Mouse (Mus musculus) heart, adult 8-10 months (tissue): ENCODE measurements at regions not wholly inside any gene's neighbourhood (a gene's known extent, or its start where the extent isn't known, plus 50 kb on each side); places are given as distances from the start of the nearest gene placed in this dataset.

ENCODE experiments used
- DNase-seq: peaks from one replicate; pipeline ENCODE4 v3.0.0; 2022; ENCODE audit warnings: low spot score

DNA sequence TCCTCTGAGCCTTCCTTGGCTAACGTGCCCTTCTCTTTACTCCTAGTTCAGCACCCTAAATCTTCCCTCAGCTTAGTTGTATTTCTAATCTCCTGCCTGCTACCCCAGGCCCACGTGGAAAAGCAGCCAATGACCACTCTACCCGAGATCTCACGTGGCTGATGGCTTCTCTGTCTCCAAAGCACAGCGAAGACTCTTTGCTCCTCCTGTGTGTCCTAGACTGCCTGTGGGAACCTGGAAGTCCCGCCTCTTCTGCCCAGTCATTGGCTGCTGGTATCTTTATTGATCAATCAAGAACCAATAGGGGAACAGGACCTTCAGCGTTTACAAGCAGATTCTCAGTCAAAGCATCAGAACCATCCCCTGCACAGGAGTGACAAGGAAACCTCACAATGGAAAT, 54.8 kb downstream of the Gm19935 start:
- DNase-seq: no peak

DNA sequence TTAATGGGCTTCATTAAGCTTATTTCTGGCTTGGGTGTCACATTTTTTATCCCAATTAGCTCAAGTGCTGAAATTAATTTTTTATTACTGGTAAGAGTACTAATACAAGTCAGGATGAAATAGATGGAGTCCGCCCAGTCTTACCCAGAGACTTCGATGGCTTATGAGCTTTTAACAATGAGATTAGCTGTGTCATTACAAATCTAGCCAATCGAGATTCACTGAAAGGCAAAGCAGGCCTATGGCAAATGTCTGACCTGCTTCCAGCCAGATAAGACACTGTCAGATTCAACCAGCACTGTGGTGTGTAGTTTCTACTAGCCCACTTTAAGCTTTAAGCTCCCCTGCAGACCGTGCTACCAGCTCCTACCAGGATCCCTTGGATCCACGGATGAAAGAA, 55.2 kb downstream of the Gm19935 start:
- no peak for DNase-seq

GRCm38 (mm10) chr8:90761446-90761845, 55.7 kb downstream of the Gm19935 start:
- DNase-seq: no peak

DNA sequence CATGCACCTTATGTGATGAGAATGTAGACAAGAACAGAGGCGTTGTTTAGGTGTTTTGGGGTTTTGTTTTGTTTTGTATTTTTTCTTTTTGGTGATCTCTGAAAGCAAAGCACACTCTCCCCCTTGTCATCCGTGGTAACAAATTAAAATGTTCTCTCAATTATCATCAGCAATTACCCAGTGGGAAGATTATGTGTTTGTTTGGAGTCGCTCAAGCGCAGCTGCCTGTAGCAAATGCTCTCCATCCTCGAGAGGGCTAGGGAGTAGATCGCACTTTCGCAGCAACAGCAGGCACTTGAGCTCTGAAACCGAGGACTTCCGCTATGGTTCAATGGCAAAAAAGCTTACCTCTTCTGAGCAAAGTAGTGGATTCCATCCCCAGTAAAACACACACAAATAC, 57.7 kb downstream of the Gm19935 start:
- no peak for DNase-seq

DNA sequence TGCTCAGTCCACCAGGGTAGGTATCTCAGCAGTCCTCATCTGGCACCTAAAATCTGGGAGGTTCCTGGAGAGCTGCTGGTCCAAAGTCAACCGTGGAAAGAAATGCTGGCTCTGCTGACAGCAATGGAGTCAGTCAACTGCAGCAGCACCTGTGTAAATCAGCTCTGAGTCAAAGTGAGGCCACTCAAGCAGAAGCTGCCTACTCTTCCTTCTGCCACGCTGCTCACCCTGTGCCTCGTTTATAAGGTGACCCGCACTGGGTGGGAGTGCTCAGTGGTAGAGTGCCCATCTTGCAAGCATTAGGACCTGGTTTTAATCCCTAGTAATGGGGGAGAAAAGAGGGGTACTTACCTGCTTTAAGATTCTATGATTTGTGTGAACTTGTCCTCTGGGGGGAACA, 62.2 kb downstream of the Gm19935 start:
- DNase-seq: no peak

DNA sequence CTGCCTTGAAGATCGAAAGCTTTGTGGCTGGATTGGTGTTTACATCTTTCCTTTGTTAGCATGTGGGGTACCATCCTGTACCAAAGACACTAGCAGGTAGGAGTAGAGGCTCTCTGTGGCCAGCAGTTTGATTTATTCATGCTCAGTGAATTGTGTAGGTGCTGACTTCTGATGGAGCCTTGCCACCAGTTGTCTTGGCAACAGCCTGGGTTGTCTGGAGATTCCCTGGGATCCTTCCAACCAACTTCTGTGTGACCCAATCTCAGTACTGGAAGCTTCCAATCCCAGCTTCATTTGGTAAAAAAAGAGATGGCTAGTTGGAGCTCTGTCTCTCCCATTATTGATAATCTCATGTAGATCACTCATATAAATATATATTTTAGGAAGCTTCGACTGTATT, 73.6 kb downstream of the Gm19935 start:
- DNase-seq: peak; percentile 1

DNA sequence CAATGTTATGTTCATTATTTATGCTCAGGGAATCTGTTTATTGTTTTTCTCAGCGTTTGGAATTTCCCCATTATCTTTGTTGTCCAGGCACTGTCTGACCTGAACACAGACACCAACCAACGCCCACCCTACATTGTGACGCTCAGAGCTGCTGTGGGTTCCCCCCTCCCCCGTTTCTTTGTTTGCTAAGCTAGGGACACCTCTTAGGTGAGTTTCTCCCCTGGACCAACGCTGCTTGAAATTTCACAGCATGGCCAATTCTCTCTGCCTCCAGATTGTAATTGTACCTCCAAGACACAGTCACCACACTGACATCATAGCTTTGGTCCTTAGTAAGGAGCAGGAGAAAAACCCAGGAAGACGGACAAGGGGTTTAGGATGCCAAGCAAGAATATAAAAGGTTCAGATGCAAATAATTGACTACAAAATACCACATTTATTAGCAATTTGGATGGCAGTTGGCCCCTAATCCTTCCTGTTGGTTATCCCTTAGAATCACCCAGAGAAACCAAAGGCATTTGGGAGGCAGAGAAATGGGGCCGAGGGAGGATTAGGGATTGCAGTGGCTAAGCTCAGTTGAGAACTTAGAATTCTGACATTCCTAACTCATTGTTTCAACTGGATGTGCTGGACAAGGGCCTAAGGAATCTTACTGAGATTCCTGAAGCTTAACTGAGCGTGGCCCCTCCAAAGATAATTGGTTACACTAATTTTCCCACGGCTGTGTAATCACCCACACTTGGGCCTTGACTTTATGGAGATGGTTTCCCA, 76.0 kb downstream of the Gm19935 start:
- DNase-seq: no peak

- DNase-seq: no peak
These were observed 76.8 kb downstream of the Gm19935 start for GRCm38 (mm10) chr8:90740302-90740962.

DNA sequence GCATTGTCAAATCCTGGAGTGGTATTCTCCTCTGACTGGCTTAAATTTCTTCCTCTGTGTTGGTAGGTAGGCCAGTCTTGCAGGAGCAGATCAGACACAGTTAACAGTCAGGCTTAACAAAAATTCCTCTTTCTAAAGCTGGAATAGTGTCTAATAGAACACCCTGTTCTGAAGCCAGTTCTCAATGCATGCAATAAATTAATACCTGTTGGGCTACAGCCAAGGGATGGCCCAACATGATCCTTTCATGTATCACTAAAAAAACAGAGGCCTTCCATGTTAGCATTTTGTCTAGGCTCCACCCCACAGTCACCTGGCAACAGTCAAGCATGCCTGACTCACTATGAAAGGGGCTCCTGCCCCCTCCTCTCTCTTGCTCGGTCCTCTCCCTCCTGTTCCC, 89.2 kb downstream of the Gm19935 start:
- DNase-seq: no peak

- no peak for DNase-seq
These were observed 92.0 kb downstream of the Gm19935 start for GRCm38 (mm10) chr8:90725188-90725587.

- DNase-seq: no peak
These were observed 100.8 kb downstream of the Gm19935 start for GRCm38 (mm10) chr8:90716436-90716835.

GRCm38 (mm10) chr8:90708524-90708923, 108.7 kb downstream of the Gm19935 start:
- peak; percentile 15 for DNase-seq

DNA sequence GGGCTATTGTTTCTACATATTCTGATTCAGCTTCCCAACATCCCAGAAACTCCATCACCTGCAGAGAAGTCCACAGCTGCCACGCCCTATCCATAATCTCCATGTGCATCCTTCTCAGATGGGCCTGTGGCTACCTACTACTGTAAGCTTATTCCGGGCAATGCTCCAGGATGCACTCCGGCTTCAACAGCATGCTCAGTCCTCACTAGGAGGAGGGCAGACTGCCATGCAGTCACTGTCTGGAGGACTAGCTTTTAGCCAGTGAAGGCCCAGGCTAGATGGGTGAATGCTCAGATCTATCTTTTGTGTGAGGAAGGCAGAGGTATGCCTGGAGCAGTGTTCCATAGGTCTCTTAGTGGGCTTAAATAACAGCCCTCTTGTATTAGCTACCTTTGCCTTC, 124.7 kb downstream of the Gm19935 start:
- no peak for DNase-seq

GRCm38 (mm10) chr8:90685076-90685475, 132.1 kb downstream of the Gm19935 start:
- no peak for DNase-seq

- DNase-seq: no peak
These were observed 146.6 kb downstream of the Gm19935 start for GRCm38 (mm10) chr8:90670471-90671057.

DNA sequence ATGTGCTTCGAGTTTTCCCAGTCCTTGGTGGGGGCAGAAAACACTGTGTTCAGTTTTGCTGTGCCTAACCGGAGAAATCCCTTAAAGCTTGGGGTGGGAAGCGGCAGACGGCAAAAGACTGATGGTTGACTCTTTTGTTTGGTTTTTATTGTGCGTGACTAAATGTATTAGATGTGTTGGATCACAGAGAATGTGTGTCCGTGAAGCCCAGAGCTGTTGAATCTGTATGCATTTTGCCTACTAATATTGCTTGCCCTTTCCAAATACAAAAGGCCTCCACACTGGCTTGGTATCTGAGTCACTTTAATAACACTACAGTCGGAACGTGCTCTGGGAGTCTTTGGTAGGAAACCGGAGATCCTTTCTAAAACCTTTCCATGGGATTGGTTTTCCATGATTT, 147.8 kb downstream of the Gm19935 start:
- no peak for DNase-seq

DNA sequence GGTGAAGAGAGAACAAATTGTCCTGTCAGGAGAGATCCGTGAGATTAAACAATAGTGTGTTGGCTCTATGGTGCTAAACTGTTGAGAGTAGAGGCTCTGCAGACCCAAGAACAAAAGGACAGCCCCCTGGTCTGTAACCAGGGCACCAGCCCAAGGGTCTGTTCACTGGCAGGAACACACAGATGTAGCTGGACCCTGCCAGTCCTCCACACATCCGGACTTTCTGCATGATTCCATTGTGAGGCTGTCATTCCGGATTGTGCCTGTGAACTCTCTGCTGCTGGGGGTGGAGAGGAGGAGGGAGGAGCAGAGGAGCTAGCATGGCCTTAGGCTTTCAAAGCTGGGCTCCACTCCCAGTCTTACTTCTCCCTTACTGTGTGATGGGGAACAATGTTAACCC, 158.1 kb downstream of the Gm19935 start:
- no peak for DNase-seq

DNA sequence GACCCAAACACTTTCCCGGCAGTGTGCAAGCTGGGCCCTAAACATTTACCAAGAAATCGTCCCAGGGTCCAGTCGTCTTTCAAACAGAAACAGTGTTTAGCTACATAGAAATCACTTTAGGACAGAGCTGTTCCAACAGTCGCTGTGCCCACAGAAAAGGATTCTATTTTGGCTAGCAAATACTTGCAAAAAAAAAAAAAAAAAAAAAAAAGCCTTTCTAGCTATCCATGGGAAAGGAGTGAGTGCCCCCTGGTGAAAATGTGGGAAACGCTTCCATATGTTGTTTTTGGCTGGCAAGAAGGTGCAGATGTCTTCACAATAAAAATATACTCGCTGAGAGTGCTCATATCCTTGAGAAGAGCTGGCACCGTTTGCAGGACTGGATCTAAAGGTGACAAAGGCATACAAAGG, 159.5 kb downstream of the Gm19935 start:
- DNase-seq: no peak

GRCm38 (mm10) chr8:90657116-90657515, 160.1 kb downstream of the Gm19935 start:
- no peak for DNase-seq

DNA sequence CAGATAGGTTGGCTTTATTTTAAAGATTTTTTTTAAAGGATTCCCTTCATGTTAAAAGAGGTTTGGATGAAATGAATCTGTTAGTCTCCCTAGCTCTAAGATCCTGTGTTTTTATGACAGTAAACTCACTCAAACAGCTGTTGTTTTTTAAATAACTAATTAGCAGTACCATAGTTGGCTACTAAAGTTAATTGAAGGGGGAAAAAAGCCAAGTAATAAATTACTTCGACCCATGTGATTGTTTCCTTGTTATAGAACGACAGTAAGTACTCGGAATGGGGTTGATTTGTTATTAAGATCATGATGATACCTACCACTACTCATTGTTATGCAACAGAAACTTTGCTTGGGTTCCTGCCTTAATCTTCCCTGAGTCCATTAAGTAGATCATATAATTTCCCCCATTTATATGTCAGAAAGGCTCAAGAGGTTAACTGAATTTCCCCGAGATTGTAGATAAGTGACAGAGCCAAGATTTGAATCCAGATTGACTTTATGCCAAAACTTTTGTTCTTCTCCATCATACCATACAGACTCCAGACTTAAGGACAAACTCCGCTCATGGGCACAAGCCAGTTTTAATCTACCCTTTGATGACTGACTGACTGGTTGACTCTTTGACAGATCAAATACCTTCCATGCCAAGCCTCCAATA, 160.6 kb downstream of the Gm19935 start:
- no peak for DNase-seq

GRCm38 (mm10) chr8:90654786-90655185, 162.4 kb downstream of the Gm19935 start:
- no peak for DNase-seq

DNA sequence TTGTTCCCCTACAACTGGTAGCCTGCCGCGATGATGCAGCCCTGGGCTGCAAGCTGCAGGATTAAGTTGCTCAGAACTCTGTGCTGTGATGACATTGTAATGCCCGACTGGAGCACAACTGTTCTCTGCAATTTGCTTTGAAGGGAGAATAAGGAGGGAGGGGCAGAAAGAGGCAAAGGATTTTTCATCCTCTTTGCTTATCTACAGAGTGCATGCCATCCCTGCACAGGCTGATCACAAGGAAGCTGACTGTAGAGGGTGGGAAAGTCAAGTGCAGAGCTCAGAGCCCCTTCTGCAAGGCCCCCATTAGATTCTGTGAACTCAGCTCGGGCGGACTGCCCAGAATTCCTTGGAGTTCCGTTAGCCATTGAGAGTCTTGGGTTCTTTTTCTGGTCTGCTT, 174.8 kb downstream of the Gm19935 start:
- DNase-seq: no peak

DNA sequence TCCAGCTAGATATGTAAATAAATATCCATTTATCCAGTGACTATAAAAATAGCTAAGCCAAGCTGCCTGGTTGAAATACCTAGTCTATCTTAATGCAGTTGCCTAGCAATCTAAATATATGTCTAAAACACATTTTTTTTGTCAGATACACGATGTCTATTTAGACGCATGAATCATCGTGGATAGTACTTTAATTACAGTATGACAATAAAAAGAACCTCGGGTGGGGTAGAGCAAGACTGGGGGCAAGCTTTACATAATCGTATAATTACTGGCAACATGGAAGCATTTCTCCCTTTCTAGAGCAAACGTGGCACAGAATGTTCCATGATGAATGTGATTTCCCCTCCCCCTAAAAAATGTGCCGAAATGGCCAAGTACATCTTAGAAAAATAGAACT, 180.4 kb downstream of the Gm19935 start:
- no peak for DNase-seq
